Mouse (Mus musculus) forebrain, embryonic 12.5 days (tissue): ENCODE results near the gene Ube2d1. TPM values are rescaled to one million over a fixed set of nuclear protein-coding genes. Genes with fewer than 3 reads are reported as not detected.

ENCODE experiments used
- polyA plus RNA-seq: library from polyadenylated mRNA; unstranded; fragments of >200 nt; fragmentation: Nextera tagmentation; extraction: Ambion mirVana; gene quantifications from 2 replicates; pipeline ENCODE4 v1.2.1, GENCODE M21; 2016

Ube2d1 gene
- polyA plus RNA-seq, 1 experiment from 2014 or later = 136 TPM

Other genes with a start within 250 kb of the Ube2d1 start
- gene Bicc1, start 125.6 kb downstream of the Ube2d1 start, polyA plus RNA-seq = 5.7 and 6.8 TPM in 2 replicates
- gene Tfam, start 47.0 kb downstream of the Ube2d1 start, polyA plus RNA-seq = 81.1 and 87.0 TPM in 2 replicates
- gene Cisd1, start 59.7 kb upstream of the Ube2d1 start, polyA plus RNA-seq = 160 and 169 TPM in 2 replicates
- 24.8 and 25.9 TPM in 2 replicates for gene Ipmk, start 62.5 kb upstream of the Ube2d1 start, polyA plus RNA-seq